Mouse (Mus musculus) gastrocnemius, postnatal 36 days (tissue): Measurements from ENCODE around the gene Efcab8. TPM values are rescaled to one million over a fixed set of nuclear protein-coding genes. Genes with fewer than 3 reads are reported as not detected.
A peak's percentile ranks its signal among the peaks of the same experiment; 100 is the strongest.

Experiments
- DNase-seq, 2 experiments: peaks; one replicate each; pipeline ENCODE4 v3.0.0; 2022
- intact Hi-C: fragments of 180-260 bp; cut with DNase I; formaldehyde crosslinking; loops from one replicate; pipeline ENCODE4 v1.15.1; 2025
- long read RNA-seq, 2 experiments: library from polyadenylated mRNA; stranded (forward); transcript quantifications; one replicate each; pipeline ENCODE4 v2.0.0; 2021
- total RNA-seq, 2 experiments: library from RNA; stranded (reverse); gene quantifications; 2 replicates each; pipeline ENCODE4 v1.2.3; 2021

Gene Efcab8
- total RNA-seq, result not detected
- long read RNA-seq, experiment 1, result 0 reads
- long read RNA-seq, experiment 2, partial matches to known transcripts, result 0 of 1 reads
- long read RNA-seq, experiment 2, other reads (novel, unspliced or antisense), result 1 of 1 reads

GRCm38 (mm10) chr2:153779394-153779981, at the start of gene Efcab8:
TSS of gene Efcab8 (plus strand) at chr2:153779931.
- no peak for DNase-seq
- intact Hi-C loops, result no loop called here

GRCm38 (mm10) chr2:153734033-153734432, 45.7 kb upstream of the Efcab8 start:
- no peak for DNase-seq
- intact Hi-C loops, result no loop called here

GRCm38 (mm10) chr2:153740500-153741436, 39.0 kb upstream of the Efcab8 start, which contains the start of gene Mapre1:
TSS of gene Mapre1 (plus strand) at chr2:153741274.
- DNase-seq, result peak; percentile 98 to 99
- intact Hi-C loops, result no loop called here

- intact Hi-C loops, result no loop called here
- DNase-seq, result peak in 1 of 2 experiments; percentile 79
Measured at GRCm38 (mm10) chr2:153741437-153742065, 38.2 kb upstream of the Efcab8 start.

- DNase-seq, result no peak
- intact Hi-C loops, result no loop called here
Measured at GRCm38 (mm10) chr2:153747994-153748393, 31.7 kb upstream of the Efcab8 start.

GRCm38 (mm10) chr2:153750363-153750762, 29.4 kb upstream of the Efcab8 start:
- intact Hi-C loops, result no loop called here
- DNase-seq, result no peak

GRCm38 (mm10) chr2:153762121-153762520, 17.6 kb upstream of the Efcab8 start:
- DNase-seq, result no peak
- intact Hi-C loops, result no loop called here

GRCm38 (mm10) chr2:153767484-153767883, 12.2 kb upstream of the Efcab8 start:
- no peak for DNase-seq
- intact Hi-C loops, result no loop called here

- no peak for DNase-seq
- intact Hi-C loops, result no loop called here
Measured at GRCm38 (mm10) chr2:153768881-153769280, 10.8 kb upstream of the Efcab8 start.

- intact Hi-C loops, result no loop called here
- no peak for DNase-seq
Measured at GRCm38 (mm10) chr2:153772950-153773349, 6.8 kb upstream of the Efcab8 start.

GRCm38 (mm10) chr2:153775472-153775871, 4.3 kb upstream of the Efcab8 start:
- no peak for DNase-seq
- intact Hi-C loops, result no loop called here

GRCm38 (mm10) chr2:153778638-153779362, 931 bp upstream of the Efcab8 start:
- peak; percentile 73 to 80 for DNase-seq
- intact Hi-C loops, result no loop called here

GRCm38 (mm10) chr2:153781181-153781580, 1.4 kb downstream of the Efcab8 start:
- no peak for DNase-seq
- intact Hi-C loops, result no loop called here

- intact Hi-C loops, result no loop called here
- DNase-seq, result no peak
Measured at GRCm38 (mm10) chr2:153784668-153785067, 4.9 kb downstream of the Efcab8 start.

GRCm38 (mm10) chr2:153793366-153793765, 13.6 kb downstream of the Efcab8 start:
- intact Hi-C loops, result no loop called here
- DNase-seq, result no peak

GRCm38 (mm10) chr2:153795090-153795489, 15.4 kb downstream of the Efcab8 start:
- DNase-seq, result no peak
- intact Hi-C loops, result no loop called here

- peak; percentile 20 to 31 for DNase-seq
- intact Hi-C loops, result loop anchor here (5.0 kb wide), 2 partner anchors 45 to 120 kb away; no protein-coding TSS in a partner anchor
Measured at GRCm38 (mm10) chr2:153807464-153807863, 27.7 kb downstream of the Efcab8 start.

GRCm38 (mm10) chr2:153808146-153808545, 28.4 kb downstream of the Efcab8 start:
- intact Hi-C loops, result loop anchor here (5.0 kb wide), 2 partner anchors 44 to 119 kb away; no protein-coding TSS in a partner anchor

GRCm38 (mm10) chr2:153808841-153809240, 29.1 kb downstream of the Efcab8 start:
- DNase-seq, result no peak
- intact Hi-C loops, result loop anchor here (5.0 kb wide), 2 partner anchors 43 to 118 kb away; no protein-coding TSS in a partner anchor

More at GRCm38 (mm10) chr2:153808146-153808545, 28.4 kb downstream of the Efcab8 start:
- no peak for DNase-seq

- intact Hi-C loops, result loop anchor here (5.0 kb wide), 2 partner anchors 42 to 117 kb away; no protein-coding TSS in a partner anchor
- no peak for DNase-seq
Measured at GRCm38 (mm10) chr2:153809921-153810320, 30.2 kb downstream of the Efcab8 start.
